Mouse (Mus musculus) heart, embryonic 12.5 days (tissue): Measurements from ENCODE around the gene Igfbpl1. TPM values are rescaled to one million over a fixed set of nuclear protein-coding genes. Genes with fewer than 3 reads are reported as not detected.

Experiments used
- ATAC-seq: fragments of 200-750 bp; cut with Nextera tagmentation; 2 replicates; pipeline ENCODE4 v1.8.0; 2017; ENCODE audit warnings: moderate TSS enrichment, moderate library complexity; ENCODE audit not compliant: insufficient number of reproducible peaks, low FRiP score
- H3K27ac ChIP-seq: fragments of 300-500 bp; sonication (generic); 2 replicates; pipeline ENCODE4 v1.5.1; 2016; ENCODE audit warnings: mild to moderate bottlenecking, moderate library complexity; ENCODE audit not compliant: poor library complexity, severe bottlenecking
- H3K27me3 ChIP-seq: fragments of 300-500 bp; sonication (generic); replicated peaks from 2 replicates; pipeline ENCODE4 v1.6.1; 2016; ENCODE audit warnings: mild to moderate bottlenecking, moderate library complexity
- H3K36me3 ChIP-seq: fragments of 300-500 bp; sonication (generic); 2 replicates; pipeline ENCODE4 v1.6.1; 2016; ENCODE audit warnings: mild to moderate bottlenecking, moderate library complexity
- H3K4me1 ChIP-seq: fragments of 300-500 bp; sonication (generic); replicated peaks from 2 replicates; pipeline ENCODE4 v1.6.1; 2016; ENCODE audit warnings: mild to moderate bottlenecking
- H3K4me2 ChIP-seq: fragments of 300-500 bp; sonication (generic); 2 replicates; pipeline ENCODE4 v1.6.1; 2016; ENCODE audit warnings: mild to moderate bottlenecking, moderate library complexity
- H3K4me3 ChIP-seq: fragments of 300-500 bp; sonication (generic); 2 replicates; pipeline ENCODE4 v1.5.1; 2016; ENCODE audit warnings: mild to moderate bottlenecking
- H3K9ac ChIP-seq: fragments of 300-500 bp; sonication (generic); 2 replicates; pipeline ENCODE4 v1.6.1; 2016; ENCODE audit warnings: mild to moderate bottlenecking, moderate library complexity
- H3K9me3 ChIP-seq: fragments of 300-500 bp; sonication (generic); replicated peaks from 2 replicates; pipeline ENCODE4 v1.6.1; 2016; ENCODE audit warnings: mild to moderate bottlenecking, moderate library complexity
- WGBS: fragments of 180-500 bp; shearing (Covaris S2); methylation state at CpG from one replicate; pipeline ENCODE4 v1.1.7; 2016; 5-methylcytosine and 5-hydroxymethylcytosine counted together
- polyA plus RNA-seq: library from polyadenylated mRNA; unstranded; fragments of >200 nt; fragmentation: Nextera tagmentation; extraction: Ambion mirVana; gene quantifications from 2 replicates; pipeline ENCODE4 v1.2.1, GENCODE M21; 2016

Igfbpl1 gene
- 6.1 and 7.0 TPM in 2 replicates for polyA plus RNA-seq

- H3K36me3 ChIP-seq: no peaks in the 10 kb centered on the region
- H3K4me1 ChIP-seq: peaks cover 44% of the 10 kb centered on the region
- H3K9ac ChIP-seq: peak within 1 kb of the TSS; percentile 74
- 1% methylated on average over 89 of the region's 91 CpGs for WGBS
- peaks cover 89% of the 10 kb centered on the region for H3K27me3 ChIP-seq
- H3K9me3 ChIP-seq: no peaks in the 10 kb centered on the region
- H3K27ac ChIP-seq: no peak within 1 kb of the TSS
- ATAC-seq: peak; percentile 57; the same call in 1 of the 2 replicates
- H3K4me3 ChIP-seq: peak within 1 kb of the TSS; percentile 59
- peak within 1 kb of the TSS; percentile 93 for H3K4me2 ChIP-seq
Observed at GRCm38 (mm10) chr4:45826275-45827040, at the start of gene Igfbpl1. Gene Igfbpl1, minus strand, starts transcription at chr4:45826923.

- no peak overlapping the region for H3K9ac ChIP-seq
- H3K27ac ChIP-seq: no peak overlapping the region
- peaks cover 7% of the 10 kb centered on the region for H3K4me1 ChIP-seq
- H3K9me3 ChIP-seq: no peaks in the 10 kb centered on the region; the same call in 1 of the 2 replicates
- no peak overlapping the region for H3K4me3 ChIP-seq
- no peaks in the 10 kb centered on the region for H3K36me3 ChIP-seq
- no peak for ATAC-seq
- no peak overlapping the region for H3K4me2 ChIP-seq
- no peaks in the 10 kb centered on the region for H3K27me3 ChIP-seq
- WGBS: 69% methylated on average over 2 of the region's 2 CpGs
Observed at GRCm38 (mm10) chr4:45872147-45872546, 45.4 kb upstream of the Igfbpl1 start.

GRCm38 (mm10) chr4:45869021-45869815 lies 42.5 kb upstream of the Igfbpl1 start:
- Histone ChIP-seq H3K27me3 (no peaks in the 10 kb centered on the region), H3K9me3 (no peaks in the 10 kb centered on the region), H3K9ac (peak overlapping the region; percentile 2; the same call in 1 of the 2 replicates), H3K27ac (no peak overlapping the region), H3K4me1 (peaks cover 7% of the 10 kb centered on the region), H3K4me2 (peak overlapping the region; percentile 57), H3K36me3 (no peaks in the 10 kb centered on the region), H3K4me3 (peak overlapping the region; percentile 11)
- ATAC-seq: no peak
- 24% methylated on average over 24 of the region's 24 CpGs for WGBS

GRCm38 (mm10) chr4:45867416-45867815 lies 40.7 kb upstream of the Igfbpl1 start:
- WGBS: 71% methylated on average over 8 of the region's 8 CpGs
- Histone ChIP-seq H3K9me3 (no peaks in the 10 kb centered on the region), H3K4me2 (no peak overlapping the region), H3K4me1 (peaks cover 7% of the 10 kb centered on the region), H3K4me3 (no peak overlapping the region), H3K27me3 (no peaks in the 10 kb centered on the region), H3K9ac (no peak overlapping the region), H3K27ac (no peak overlapping the region), H3K36me3 (no peaks in the 10 kb centered on the region)
- no peak for ATAC-seq

- H3K36me3 ChIP-seq: no peaks in the 10 kb centered on the region
- H3K27me3 ChIP-seq: peaks cover 6% of the 10 kb centered on the region
- H3K27ac ChIP-seq: no peak overlapping the region
- 0 out of 2 replicates have a peak, but pooled peaks cover 6% of the 10 kb centered on the region for H3K4me1 ChIP-seq
- H3K9ac ChIP-seq: no peak overlapping the region
- no peak for ATAC-seq
- H3K9me3 ChIP-seq: peaks cover 10% of the 10 kb centered on the region; the same call in 1 of the 2 replicates
- H3K4me2 ChIP-seq: no peak overlapping the region
- WGBS: 55% methylated on average over 5 of the region's 5 CpGs
- no peak overlapping the region for H3K4me3 ChIP-seq
Observed at GRCm38 (mm10) chr4:45861160-45861559, 34.4 kb upstream of the Igfbpl1 start.

GRCm38 (mm10) chr4:45855803-45856424 lies 29.2 kb upstream of the Igfbpl1 start:
- Histone ChIP-seq H3K9ac (no peak overlapping the region), H3K4me2 (no peak overlapping the region), H3K27ac (no peak overlapping the region), H3K27me3 (peaks cover 15% of the 10 kb centered on the region), H3K9me3 (peaks cover 16% of the 10 kb centered on the region; the same call in 1 of the 2 replicates), H3K36me3 (no peaks in the 10 kb centered on the region), H3K4me1 (peaks cover 23% of the 10 kb centered on the region), H3K4me3 (no peak overlapping the region)
- ATAC-seq: no peak
- WGBS: 42% methylated on average over 19 of the region's 19 CpGs

GRCm38 (mm10) chr4:45853496-45854246 lies 26.9 kb upstream of the Igfbpl1 start:
- no peak overlapping the region for H3K9ac ChIP-seq
- H3K4me3 ChIP-seq: no peak overlapping the region
- no peak overlapping the region for H3K4me2 ChIP-seq
- WGBS: 36% methylated on average over 15 of the region's 15 CpGs
- peaks cover 5% of the 10 kb centered on the region; the same call in 1 of the 2 replicates for H3K9me3 ChIP-seq
- H3K4me1 ChIP-seq: peaks cover 17% of the 10 kb centered on the region
- no peak overlapping the region for H3K27ac ChIP-seq
- peaks cover 29% of the 10 kb centered on the region for H3K27me3 ChIP-seq
- no peaks in the 10 kb centered on the region for H3K36me3 ChIP-seq
- no peak for ATAC-seq

GRCm38 (mm10) chr4:45851640-45852051 lies 24.9 kb upstream of the Igfbpl1 start:
- Histone ChIP-seq H3K27me3 (peaks cover 39% of the 10 kb centered on the region), H3K4me2 (no peak overlapping the region), H3K27ac (no peak overlapping the region), H3K4me3 (no peak overlapping the region), H3K36me3 (no peaks in the 10 kb centered on the region), H3K4me1 (peaks cover 21% of the 10 kb centered on the region), H3K9me3 (peaks cover 5% of the 10 kb centered on the region; the same call in 1 of the 2 replicates), H3K9ac (no peak overlapping the region)
- no peak for ATAC-seq
- 47% methylated on average over 3 of the region's 3 CpGs for WGBS

- Histone ChIP-seq H3K9ac (no peak overlapping the region), H3K27ac (no peak overlapping the region), H3K36me3 (no peaks in the 10 kb centered on the region), H3K4me3 (no peak overlapping the region), H3K4me1 (peaks cover 28% of the 10 kb centered on the region), H3K9me3 (no peaks in the 10 kb centered on the region), H3K27me3 (peaks cover 35% of the 10 kb centered on the region), H3K4me2 (no peak overlapping the region)
- 67% methylated on average over 1 of the region's 1 CpGs for WGBS
- no peak for ATAC-seq
Observed at GRCm38 (mm10) chr4:45849419-45849818, 22.7 kb upstream of the Igfbpl1 start.

GRCm38 (mm10) chr4:45848825-45849156 lies 22.1 kb upstream of the Igfbpl1 start:
- Histone ChIP-seq H3K9me3 (no peaks in the 10 kb centered on the region), H3K9ac (no peak overlapping the region), H3K36me3 (no peaks in the 10 kb centered on the region), H3K4me1 (peaks cover 23% of the 10 kb centered on the region), H3K27me3 (peaks cover 35% of the 10 kb centered on the region), H3K4me2 (no peak overlapping the region), H3K4me3 (no peak overlapping the region), H3K27ac (no peak overlapping the region)
- no peak for ATAC-seq
- 54% methylated on average over 10 of the region's 10 CpGs for WGBS
